Mouse (Mus musculus) megakaryocyte, adult 5-6 weeks (primary cell): Measurements from ENCODE around the gene Nr3c2. TPM values are rescaled to one million over a fixed set of nuclear protein-coding genes. Genes with fewer than 3 reads are reported as not detected.

Experiments
- ATAC-seq: 2 replicates; pipeline ENCODE4 v1.8.0; 2016; ENCODE audit warnings: mild to moderate bottlenecking, inconsistent platforms; ENCODE audit not compliant: poor library complexity, severe bottlenecking
- total RNA-seq, 2 experiments: library from RNA; stranded (forward) in 1 of 2; stranded (reverse) in 1 of 2; fragments of 153-499, 151-499 nt in 1 of 2; fragments of 221-1000, 200-1000 nt in 1 of 2; gene quantifications; 2 replicates each; pipeline versions ENCODE4 v1.2.3 to v1.2.4; 2015 to 2017

Gene Nr3c2
- total RNA-seq, 2 experiments from 2014 or later, result 0.15 to 0.16 TPM

GRCm38 (mm10) chr8:76971187-76971586 lies 71.9 kb downstream of the Nr3c2 start:
- no peak for ATAC-seq

GRCm38 (mm10) chr8:76971761-76972404 lies 72.6 kb downstream of the Nr3c2 start:
- ATAC-seq, result no peak

- no peak for ATAC-seq
Observed at GRCm38 (mm10) chr8:76972947-76973552, 73.8 kb downstream of the Nr3c2 start.

- ATAC-seq, result no peak
Observed at GRCm38 (mm10) chr8:76977907-76978306, 78.7 kb downstream of the Nr3c2 start.

- no peak for ATAC-seq
Observed at GRCm38 (mm10) chr8:76984082-76984481, 84.8 kb downstream of the Nr3c2 start.

- ATAC-seq, result no peak
Observed at GRCm38 (mm10) chr8:76984851-76985250, 85.6 kb downstream of the Nr3c2 start.

- no peak for ATAC-seq
Observed at GRCm38 (mm10) chr8:76987876-76988275, 88.6 kb downstream of the Nr3c2 start.

- ATAC-seq, result no peak
Observed at GRCm38 (mm10) chr8:76998276-76998675, 99.0 kb downstream of the Nr3c2 start.

- ATAC-seq, result no peak
Observed at GRCm38 (mm10) chr8:77009425-77009824, 110.2 kb downstream of the Nr3c2 start.

- ATAC-seq, result no peak
Observed at GRCm38 (mm10) chr8:77011985-77012384, 112.7 kb downstream of the Nr3c2 start.

- ATAC-seq, result no peak
Observed at GRCm38 (mm10) chr8:77012641-77013040, 113.4 kb downstream of the Nr3c2 start.

GRCm38 (mm10) chr8:77016713-77017112 lies 117.5 kb downstream of the Nr3c2 start:
- ATAC-seq, result no peak

- ATAC-seq, result no peak
Observed at GRCm38 (mm10) chr8:77023837-77024710, 124.8 kb downstream of the Nr3c2 start.

- no peak for ATAC-seq
Observed at GRCm38 (mm10) chr8:77031213-77031612, 132.0 kb downstream of the Nr3c2 start.

- ATAC-seq, result no peak
Observed at GRCm38 (mm10) chr8:77033706-77034464, 134.6 kb downstream of the Nr3c2 start.

- ATAC-seq, result no peak
Observed at GRCm38 (mm10) chr8:77034465-77034829, 135.2 kb downstream of the Nr3c2 start.

- no peak for ATAC-seq
Observed at GRCm38 (mm10) chr8:77041214-77041613, 142.0 kb downstream of the Nr3c2 start.

GRCm38 (mm10) chr8:77044849-77045248 lies 145.6 kb downstream of the Nr3c2 start:
- ATAC-seq, result no peak

GRCm38 (mm10) chr8:77045711-77046110 lies 146.5 kb downstream of the Nr3c2 start:
- no peak for ATAC-seq

GRCm38 (mm10) chr8:77046217-77046616 lies 147.0 kb downstream of the Nr3c2 start:
- ATAC-seq, result no peak

- ATAC-seq, result no peak
Observed at GRCm38 (mm10) chr8:77046731-77047130, 147.5 kb downstream of the Nr3c2 start.
